Mouse (Mus musculus): ENCODE measurements around the gene Olfr502.
"Not testable (repeated sequence)": the region's sequence is repeated elsewhere in the genome, so short reads cannot be mapped to it uniquely, and the experiment has no call there.

Gene Olfr502

DNA sequence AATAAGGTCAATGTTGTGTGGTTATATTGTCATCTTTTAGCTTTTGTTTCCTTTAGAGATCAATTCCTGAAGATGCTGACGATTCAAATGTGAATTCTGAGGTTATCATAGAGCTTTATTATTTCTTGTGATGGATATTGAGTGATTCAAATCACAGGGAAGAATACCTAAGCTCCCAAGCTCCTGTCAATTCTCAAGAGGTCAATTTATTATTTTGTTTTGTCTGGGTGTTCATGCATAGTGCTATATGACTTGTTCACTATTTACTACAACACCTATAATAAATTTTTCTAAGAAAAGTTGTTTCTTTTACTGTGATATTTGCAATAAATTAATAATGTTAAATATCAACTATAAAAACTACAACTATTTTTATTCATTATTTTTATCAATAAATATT, at the start of gene Olfr502:
TSS of gene Olfr502 (minus strand) at position 101 of the 400 bp plus-strand sequence.
- no peak for DNase-seq (ENCODE audit: low spot score)

DNA sequence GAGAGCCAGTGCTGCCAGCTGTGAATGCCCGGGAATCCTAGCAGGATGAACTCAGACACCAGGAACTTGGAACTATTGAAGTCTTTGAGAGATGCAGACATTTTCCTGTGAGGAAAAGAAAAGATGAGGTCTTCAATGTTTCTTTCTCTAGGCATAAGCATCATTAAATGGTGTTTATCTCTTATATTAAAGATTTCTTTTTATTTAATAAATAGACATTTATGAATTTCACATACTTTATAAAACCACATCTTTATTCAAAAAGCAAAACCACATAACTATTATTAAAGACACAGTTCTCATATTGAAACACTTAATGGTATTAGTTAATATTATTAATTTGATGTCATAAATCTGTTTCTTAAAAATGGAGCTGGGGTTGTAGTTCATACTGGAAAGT, 40.8 kb upstream of the Olfr502 start, which contains the start of gene Olfr504:
TSS of gene Olfr504 (minus strand) at position 101 of the 400 bp plus-strand sequence.
- DNase-seq (ENCODE audit: low spot score): no peak

DNA sequence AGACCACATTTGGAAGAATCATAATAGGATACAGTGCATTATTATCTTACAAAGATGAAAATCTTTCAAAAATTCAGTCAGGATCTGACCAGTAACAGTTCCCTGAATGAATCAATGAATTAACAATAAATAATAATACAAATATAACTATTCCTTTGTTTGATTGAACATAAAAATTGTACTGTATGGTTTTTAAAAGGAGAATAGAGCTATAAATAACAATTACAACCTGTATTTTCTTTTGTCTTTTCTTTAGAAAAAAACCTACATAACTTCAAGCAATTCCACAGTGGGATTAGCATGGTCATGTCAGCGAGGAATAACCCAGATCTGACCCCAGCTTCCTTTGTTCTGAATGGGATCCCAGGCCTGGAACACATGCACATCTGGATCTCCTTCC, 19.4 kb upstream of the Olfr502 start, which contains the start of gene Olfr503:
TSS of gene Olfr503 (plus strand) at position 301 of the 400 bp plus-strand sequence.
- not testable (repeated sequence) for DNase-seq (ENCODE audit: low spot score)

DNA sequence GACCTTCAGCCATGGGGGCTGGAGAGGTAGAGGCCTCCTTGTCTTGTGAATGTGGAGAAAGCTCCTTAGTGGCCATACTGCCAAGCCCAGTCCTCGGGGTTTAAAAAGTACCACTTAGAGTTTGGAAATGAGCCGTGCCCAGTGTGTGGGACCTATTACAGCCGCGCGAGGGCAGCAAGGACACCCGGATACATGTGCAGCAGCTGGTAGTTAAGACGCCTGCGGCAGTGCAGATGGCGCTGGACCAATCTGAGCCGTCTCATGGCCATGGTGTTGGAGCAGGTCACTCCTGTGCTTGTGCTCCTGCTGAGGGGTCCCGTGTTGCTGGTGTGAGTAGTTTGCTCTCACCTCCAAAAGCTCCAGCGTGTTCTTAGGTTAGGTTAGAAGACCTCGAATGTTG, 17.6 kb upstream of the Olfr502 start:
- DNase-seq (ENCODE audit: low spot score): no peak

All from c-Kit-positive CD71-positive TER-119-positive erythroid progenitor cells, embryonic 14.5 days (primary cell).